Mouse (Mus musculus): ENCODE results near the gene Usp3. TPM values are rescaled to one million over a fixed set of nuclear protein-coding genes. Genes with fewer than 3 reads are reported as not detected.

The Usp3 gene
- polyA plus RNA-seq, 1 experiment from 2014 or later = 106 TPM

- H3K4me2 ChIP-seq (ENCODE audit: low read depth) = no peak overlapping the region
- DNase-seq (ENCODE audit: low spot score) = no peak
- peaks cover 7% of the 10 kb centered on the region; the same call in 1 of the 2 replicates for H3K36me3 ChIP-seq (ENCODE audit: control insufficient read depth, insufficient read depth, low read length)
Measured at GRCm38 (mm10) chr9:66465087-66465486, 127.9 kb downstream of the Usp3 start.

More at GRCm38 (mm10) chr9:66465087-66465486, 127.9 kb downstream of the Usp3 start:
- ATAC-seq (ENCODE audit: insufficient read depth, low FRiP score, low TSS enrichment) = no peak
- Histone ChIP-seq H3K9ac (ENCODE audit: low read length) (no peak overlapping the region), H3K4me3 (ENCODE audit: low read depth, low read length) (no peak overlapping the region), H3K4me1 (ENCODE audit: control insufficient read depth, insufficient read depth, low read length) (no peaks in the 10 kb centered on the region), H3K9me3 (ENCODE audit: control insufficient read depth, low read length) (no peaks in the 10 kb centered on the region), H3K27ac (ENCODE audit: low read depth, low read length) (no peak overlapping the region), H3K27me3 (ENCODE audit: control insufficient read depth, insufficient read depth, low read length) (no peaks in the 10 kb centered on the region)
- 62% methylated on average over 4 of the region's 4 CpGs for WGBS

Other genes with a start within 250 kb of the Usp3 start
- 37.6 and 38.2 TPM in 2 replicates for gene Herc1, start 242.7 kb downstream of the Usp3 start, polyA plus RNA-seq (2014; fragmentation: Nextera tagmentation; extraction: Ambion mirVana)
- 2.8 and 3.0 TPM in 2 replicates for gene Fbxl22, start 78.5 kb downstream of the Usp3 start, polyA plus RNA-seq (2014; fragmentation: Nextera tagmentation; extraction: Ambion mirVana)
- 0.17 and 0.65 TPM in 2 replicates for gene Car12, start 120.5 kb upstream of the Usp3 start, polyA plus RNA-seq (2014; fragmentation: Nextera tagmentation; extraction: Ambion mirVana)
- gene Aph1b, start 202.3 kb upstream of the Usp3 start, polyA plus RNA-seq (2014; fragmentation: Nextera tagmentation; extraction: Ambion mirVana) = 17.4 and 17.6 TPM in 2 replicates
- gene Gm10647, start 203.9 kb upstream of the Usp3 start, polyA plus RNA-seq (2014; fragmentation: Nextera tagmentation; extraction: Ambion mirVana) = 0.19 and 0.34 TPM in 2 replicates
- 1.0 and 2.2 TPM in 2 replicates for gene Aph1c, start 241.6 kb upstream of the Usp3 start, polyA plus RNA-seq (2014; fragmentation: Nextera tagmentation; extraction: Ambion mirVana)